Mouse (Mus musculus) ES-E14 (cell line): ENCODE results near the gene Atp13a3. TPM values are rescaled to one million over a fixed set of nuclear protein-coding genes. Genes with fewer than 3 reads are reported as not detected.
A peak's percentile ranks its signal among the peaks of the same experiment; 100 is the strongest.

Experiments used
- DNase-seq: peaks from one replicate; pipeline ENCODE4 v3.0.0-alpha.2; 2013; ENCODE audit warnings: low read depth, low spot score
- H3K27ac ChIP-seq: 2 replicates; pipeline ENCODE4 v1.5.1; 2012; ENCODE audit warnings: low read depth, mild to moderate bottlenecking, low read length, moderate library complexity, mixed read lengths; ENCODE audit not compliant: poor library complexity, insufficient read depth, severe bottlenecking
- H3K36me3 ChIP-seq: 2 replicates; pipeline ENCODE4 v1.6.1; 2012; ENCODE audit warnings: mild to moderate bottlenecking, low read length, moderate library complexity, mixed read lengths; ENCODE audit not compliant: control insufficient read depth, poor library complexity, insufficient read depth, severe bottlenecking
- H3K4me1 ChIP-seq, 2 experiments: fragments of 150-350 bp in 1 of 2; sonication (generic) in 1 of 2; 2 replicates each; pipeline ENCODE4 v1.6.1; 2012; ENCODE audit warnings: low read length in 2 of 2, mild to moderate bottlenecking in 1 of 2, mixed read lengths in 1 of 2; ENCODE audit not compliant: control insufficient read depth in 2 of 2, insufficient read depth in 2 of 2, poor library complexity in 1 of 2
- H3K4me3 ChIP-seq, 2 experiments: fragments of 150-350 bp in 1 of 2; sonication (generic) in 1 of 2; 2 replicates each; pipeline ENCODE4 v1.5.1; 2012; ENCODE audit warnings: low read length in 2 of 2, low read depth in 1 of 2, mild to moderate bottlenecking in 1 of 2, mixed read lengths in 1 of 2; ENCODE audit not compliant: insufficient read depth in 1 of 2, poor library complexity in 1 of 2, severe bottlenecking in 1 of 2
- H3K9ac ChIP-seq: 2 replicates; pipeline ENCODE4 v1.6.1; 2012; ENCODE audit warnings: low read depth, mild to moderate bottlenecking, low read length, mixed read lengths; ENCODE audit not compliant: poor library complexity, insufficient read depth, severe bottlenecking
- H3K9me3 ChIP-seq: fragments of 150-350 bp; sonication (generic); 2 replicates; pipeline ENCODE4 v1.6.1; 2012; ENCODE audit warnings: low read depth, mild to moderate bottlenecking, low read length; ENCODE audit not compliant: control insufficient read depth, insufficient read depth
- CHD2 ChIP-seq: IDR thresholded peaks from 2 replicates; pipeline ENCODE4 v1.6.1; 2014; ENCODE audit warnings: mild to moderate bottlenecking, low read depth, low read length, inconsistent platforms
- HCFC1 ChIP-seq: IDR thresholded peaks from 2 replicates; pipeline ENCODE4 v1.6.1; 2012; ENCODE audit warnings: low read length, inconsistent platforms, borderline replicate concordance; ENCODE audit not compliant: insufficient read depth
- MAFK ChIP-seq: IDR thresholded peaks from 2 replicates; pipeline ENCODE4 v1.6.1; 2014; ENCODE audit warnings: mild to moderate bottlenecking, low read depth, low read length, inconsistent platforms; ENCODE audit not compliant: insufficient read depth
- ZC3H11A ChIP-seq: IDR thresholded peaks from 2 replicates; pipeline ENCODE4 v1.6.1; 2012; ENCODE audit warnings: low read depth, mild to moderate bottlenecking, inconsistent platforms, low read length, borderline replicate concordance
- ZNF384 ChIP-seq: IDR thresholded peaks from 2 replicates; pipeline ENCODE4 v1.6.1; 2012; ENCODE audit warnings: low read depth, low read length, inconsistent platforms
- in situ Hi-C, 2 experiments: fragments of 600-800 bp; cut with MboI; formaldehyde crosslinking; loops; one replicate each; pipeline ENCODE4 v1.15.1; 2025; ENCODE audit warnings: low sequenced_read_pairs in 2 of 2, inconsistent platforms in 1 of 2; ENCODE audit not compliant: unreplicated experiment in 2 of 2
- total RNA-seq: library from RNA; depleted of rRNA; stranded (reverse); fragments of 300-350 nt; gene quantifications from 2 replicates; pipeline ENCODE4 v1.2.3, GENCODE M21; 2012

The Atp13a3 gene
- total RNA-seq, 1 experiment, result 98.9 TPM

GRCm38 (mm10) chr16:30388522-30389209 lies 17.1 kb downstream of the Atp13a3 start:
- Histone ChIP-seq H3K9me3 (no peaks in the 10 kb centered on the region), H3K27ac (peak overlapping the region; percentile 73), H3K4me3 (peak overlapping the region; percentile 94), H3K36me3 (no peaks in the 10 kb centered on the region), H3K9ac (peak overlapping the region; percentile 95), H3K4me1 (peaks cover 4 to 7% of the 10 kb centered on the region in 2 experiments; a peak in 1 of 4 replicates)
- no peak for TF ChIP-seq MAFK
- TF ChIP-seq ZNF384, result no peak
- no peak for TF ChIP-seq CHD2
- no peak for TF ChIP-seq HCFC1
- TF ChIP-seq ZC3H11A, result no peak
- in situ Hi-C loops, result no loop called here
- DNase-seq, result peak; percentile 76

GRCm38 (mm10) chr16:30387871-30388460 lies 17.8 kb downstream of the Atp13a3 start:
- Histone ChIP-seq H3K36me3 (no peaks in the 10 kb centered on the region; the same call in 1 of the 2 replicates), H3K27ac (no peak overlapping the region), H3K4me1 (peaks cover 4 to 7% of the 10 kb centered on the region in 2 experiments; a peak in 1 of 4 replicates), H3K4me3 (peak overlapping the region; percentile 94), H3K9ac (peak overlapping the region; percentile 95), H3K9me3 (no peaks in the 10 kb centered on the region)
- DNase-seq, result no peak
- in situ Hi-C loops, result no loop called here
- TF ChIP-seq ZC3H11A, result no peak
- no peak for TF ChIP-seq CHD2

GRCm38 (mm10) chr16:30386911-30387439 lies 18.8 kb downstream of the Atp13a3 start:
- H3K27ac ChIP-seq, result no peak overlapping the region
- H3K36me3 ChIP-seq, result no peaks in the 10 kb centered on the region; the same call in 1 of the 2 replicates
- H3K9ac ChIP-seq, result peak overlapping the region; percentile 27; the same call in 1 of the 2 replicates
- in situ Hi-C loops, result no loop called here
- peak overlapping the region in 1 of 2 experiments; percentile 94; a peak in 2 of 4 replicates for H3K4me3 ChIP-seq
- H3K9me3 ChIP-seq, result no peaks in the 10 kb centered on the region
- peaks cover 4 to 7% of the 10 kb centered on the region in 2 experiments; a peak in 1 of 4 replicates for H3K4me1 ChIP-seq
- TF ChIP-seq MAFK (no peak), ZNF384 (no peak), ZC3H11A (no peak), HCFC1 (no peak), CHD2 (no peak)
- no peak for DNase-seq

- TF ChIP-seq CHD2, result no peak
- no peak for TF ChIP-seq ZNF384
- no peak for TF ChIP-seq MAFK
- no peak for TF ChIP-seq HCFC1
- no peak for TF ChIP-seq ZC3H11A
- no peak overlapping the region for H3K9ac ChIP-seq
- no peaks in the 10 kb centered on the region for H3K9me3 ChIP-seq
- H3K36me3 ChIP-seq, result no peaks in the 10 kb centered on the region; the same call in 1 of the 2 replicates
- in situ Hi-C loops, result no loop called here
- peaks cover 4 to 7% of the 10 kb centered on the region in 2 experiments; a peak in 1 of 4 replicates for H3K4me1 ChIP-seq
- DNase-seq, result no peak
- no peak overlapping the region for H3K4me3 ChIP-seq
- H3K27ac ChIP-seq, result no peak overlapping the region
Observed at GRCm38 (mm10) chr16:30385531-30385930, 20.2 kb downstream of the Atp13a3 start.
